Mouse (Mus musculus): Measurements from ENCODE around the gene Cx3cr1.

GRCm38 (mm10) chr9:119933675-119934074 lies 136.0 kb downstream of the Cx3cr1 start:
- TF ChIP-seq CTCF (IDR thresholded peaks at IDR 0.05) = no peak
- no peak for TF ChIP-seq POLR2A (IDR thresholded peaks at IDR 0.05; ENCODE audit: insufficient read depth, low read depth, low read length)
- no peak for TF ChIP-seq EP300 (IDR thresholded peaks at IDR 0.05; ENCODE audit: insufficient read depth, low read depth, low read length)
